In the genomic region with DNA sequence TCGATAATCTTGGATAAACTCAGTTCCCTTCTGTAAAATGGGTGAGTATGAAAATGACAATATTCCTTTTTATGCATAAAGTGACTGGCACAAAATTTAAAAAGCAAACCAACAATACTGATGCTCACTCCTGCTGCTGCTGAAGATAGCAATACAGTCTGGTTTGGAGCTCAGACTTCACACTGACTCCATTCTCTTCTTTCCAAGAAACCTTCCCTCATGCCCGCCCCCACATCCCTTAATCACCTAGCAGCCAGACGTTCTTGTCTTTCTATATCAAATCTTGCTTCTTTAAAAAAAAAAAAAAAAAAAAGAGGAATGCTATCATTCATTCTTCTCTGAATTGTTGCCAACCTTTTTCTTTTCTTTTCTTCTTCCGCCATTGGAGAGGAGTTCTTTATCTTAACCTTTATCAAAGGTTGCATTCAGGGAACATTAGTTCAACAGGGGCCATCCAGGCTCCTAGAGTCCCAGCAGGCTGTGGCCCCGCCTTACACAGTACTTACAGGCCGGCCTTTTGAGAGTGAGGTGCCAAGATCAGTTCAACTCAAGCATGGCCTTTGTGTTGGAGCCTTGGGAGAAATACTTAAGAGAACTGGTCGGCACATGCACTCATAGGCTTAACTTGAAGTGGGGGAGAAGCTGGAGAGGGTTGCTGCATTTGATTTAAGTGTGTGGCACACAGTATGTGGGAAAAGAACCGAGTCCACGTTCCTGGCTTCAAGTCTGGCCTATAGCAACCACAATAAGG, we compare ENCODE assay signal across 18 mouse cellular contexts. TPM values are rescaled to one million over a fixed set of nuclear protein-coding genes. Genes with fewer than 3 reads are reported as not detected.
DNase-seq lines count a peak whose midpoint lies in the region; ATAC-seq and TF ChIP-seq lines count a peak whose summit lies in the region.
"Had no signal": no experiment of that assay in that cellular context is flagged by ENCODE, and none has a peak within 500 bp of the region (broad histone marks: within the 10 kb centered on the region; RNA-seq: fewer than 3 reads in every experiment).

No protein-coding gene starts in this region.

- no peak overlapping the region; the same call in 1 of the 2 replicates for H3K4me2 ChIP-seq in heart, embryonic 12.5 days
- H3K4me2 ChIP-seq in lung, embryonic 15.5 days = no peak overlapping the region
- H3K4me2 ChIP-seq: limb, embryonic 13.5 days; midbrain, embryonic 12.5 days had no signal

- intact Hi-C loops in heart, postnatal 25 days (cut with DNase I) = loop anchor here (10.0 kb wide), 1 partner anchor 71 kb away; no protein-coding TSS in a partner anchor

- no peak for TF ChIP-seq EP300 in MEL (IDR thresholded peaks at IDR 0.05; ENCODE audit: low read depth in 1 of 2, low read length in 2 of 2)

- TF ChIP-seq POLR2A in MEL (IDR thresholded peaks at IDR 0.05; ENCODE audit: control insufficient read depth in 1 of 2, insufficient read depth in 1 of 2, low read depth in 1 of 2, low read length in 2 of 2, poor library complexity in 1 of 2) = no peak

- no peak for DNase-seq in heart, postnatal 25 days (ENCODE audit: low spot score)
- DNase-seq in MEL (ENCODE audit: low read depth, low spot score) = peak; percentile 1
- peak; percentile 69 for DNase-seq in brain, adult 2 months (ENCODE audit: low read depth, low spot score)
- no peak for DNase-seq in thymus, postnatal 10 days (ENCODE audit: low spot score in 2 of 2)
- DNase-seq in retina, embryonic 14.5 days (ENCODE audit: low spot score) = no peak
- DNase-seq in thymus, postnatal 14 days = no peak
- DNase-seq: cerebellum, adult 9-11 months; kidney, adult 18-20 months; kidney, postnatal 25 days; layer of hippocampus, postnatal 36 days; right cerebral cortex, postnatal 14 days; thymus, postnatal 36 days had no signal

- no peak overlapping the region for H3K9ac ChIP-seq in heart, embryonic 12.5 days
- H3K9ac ChIP-seq in MEL (ENCODE audit: control insufficient read depth, low read depth, low read length, poor library complexity, severe bottlenecking) = no peak overlapping the region
- no peak overlapping the region for H3K9ac ChIP-seq in lung, embryonic 15.5 days
- H3K9ac ChIP-seq: limb, embryonic 13.5 days; midbrain, embryonic 12.5 days had no signal

- no peak for TF ChIP-seq RAD21 in MEL (IDR thresholded peaks at IDR 0.05; ENCODE audit: low read depth, low read length)

- peak overlapping the region; percentile 66 for H3K27ac ChIP-seq in heart, embryonic 12.5 days (ENCODE audit: poor library complexity, severe bottlenecking)
- H3K27ac ChIP-seq in MEL (ENCODE audit: control insufficient read depth, low read depth, low read length) = no peak overlapping the region
- H3K27ac ChIP-seq in lung, embryonic 15.5 days = peak overlapping the region; percentile 84
- H3K27ac ChIP-seq: hindbrain, embryonic 10.5 days; limb, embryonic 13.5 days; midbrain, embryonic 12.5 days had no signal

- 55% methylated on average over 9 of the region's 9 CpGs for WGBS in heart, embryonic 12.5 days
- 49% methylated on average over 9 of the region's 9 CpGs for WGBS in lung, embryonic 15.5 days

- no peaks in the 10 kb centered on the region for H3K9me3 ChIP-seq in heart, embryonic 12.5 days (replicated peaks)
- no peaks in the 10 kb centered on the region for H3K9me3 ChIP-seq in MEL (replicated peaks; ENCODE audit: insufficient read depth, low read length)
- H3K9me3 ChIP-seq in lung, embryonic 15.5 days = no peaks in the 10 kb centered on the region
- H3K9me3 ChIP-seq: hindbrain, embryonic 10.5 days; limb, embryonic 13.5 days; midbrain, embryonic 12.5 days had no signal

- TF ChIP-seq CTCF in MEL (IDR thresholded peaks at IDR 0.05 in 2 of 3, conservative IDR thresholded peaks at IDR 0.05 in 1 of 3; ENCODE audit: control insufficient read depth in 1 of 3, insufficient read depth in 1 of 3, low read depth in 2 of 3, low read length in 3 of 3, poor library complexity in 1 of 3, severe bottlenecking in 1 of 3) = no peak

- peaks cover 8% of the 10 kb centered on the region; the same call in 1 of the 2 replicates for H3K36me3 ChIP-seq in heart, embryonic 12.5 days
- H3K36me3 ChIP-seq in MEL (ENCODE audit: control insufficient read depth in 1 of 2, insufficient read depth in 2 of 2, low read length in 2 of 2) = no peaks in the 10 kb centered on the region
- H3K36me3 ChIP-seq in lung, embryonic 15.5 days = no peaks in the 10 kb centered on the region
- H3K36me3 ChIP-seq: hindbrain, embryonic 10.5 days; limb, embryonic 13.5 days; midbrain, embryonic 12.5 days had no signal

- ATAC-seq in heart, embryonic 12.5 days (ENCODE audit: insufficient number of reproducible peaks, low FRiP score) = no peak
- ATAC-seq in lung, embryonic 15.5 days (ENCODE audit: borderline replicate concordance, extremely low read depth, low FRiP score, low TSS enrichment) = peak; percentile 58; the same call in 1 of the 2 replicates
- ATAC-seq: CD4-positive, CD25-positive, alpha-beta regulatory T cell, adult 4 months had no signal

- no peak overlapping the region for H3K4me3 ChIP-seq in heart, embryonic 12.5 days
- H3K4me3 ChIP-seq in MEL (ENCODE audit: control insufficient read depth in 1 of 2, insufficient read depth in 1 of 2, low read depth in 2 of 2, low read length in 2 of 2) = no peak overlapping the region
- H3K4me3 ChIP-seq in lung, embryonic 15.5 days = no peak overlapping the region
- H3K4me3 ChIP-seq: hindbrain, embryonic 10.5 days; limb, embryonic 13.5 days; midbrain, embryonic 12.5 days had no signal

- H3K4me1 ChIP-seq in heart, embryonic 12.5 days (replicated peaks) = peaks cover 90% of the 10 kb centered on the region
- H3K4me1 ChIP-seq in MEL (ENCODE audit: control insufficient read depth in 1 of 2, insufficient read depth in 2 of 2, low read length in 2 of 2) = no peaks in the 10 kb centered on the region
- peaks cover 45% of the 10 kb centered on the region for H3K4me1 ChIP-seq in lung, embryonic 15.5 days

- H3K27me3 ChIP-seq in heart, embryonic 12.5 days (replicated peaks) = no peaks in the 10 kb centered on the region
- 0 out of 4 replicates have a peak, but pooled peaks cover 0 to 2% of the 10 kb centered on the region in 2 experiments for H3K27me3 ChIP-seq in MEL (ENCODE audit: control insufficient read depth in 1 of 2, insufficient read depth in 2 of 2, low read length in 2 of 2)
- H3K27me3 ChIP-seq in lung, embryonic 15.5 days = no peaks in the 10 kb centered on the region
- H3K27me3 ChIP-seq: limb, embryonic 13.5 days had no signal

- H3K79me2 ChIP-seq in MEL (ENCODE audit: control insufficient read depth, insufficient read depth, low read length, poor library complexity) = no peaks in the 10 kb centered on the region

TF ChIP-seq in MEL, 35 proteins besides CTCF, POLR2A, EP300 and RAD21:
- TF ChIP-seq ELF1 (IDR thresholded peaks at IDR 0.05; ENCODE audit: low read depth, low read length) (no peak), MYB (IDR thresholded peaks at IDR 0.05; ENCODE audit: low read depth, low read length) (no peak), KAT2A (conservative IDR thresholded peaks at IDR 0.05; ENCODE audit: low read depth, low read length) (no peak), BHLHE40 (IDR thresholded peaks at IDR 0.05; ENCODE audit: borderline replicate concordance, low read depth, low read length) (no peak), TCF12 (IDR thresholded peaks at IDR 0.05; ENCODE audit: low read depth, low read length) (no peak), CHD2 (IDR thresholded peaks at IDR 0.05; ENCODE audit: low read length) (no peak), HCFC1 (IDR thresholded peaks at IDR 0.05; ENCODE audit: low read depth, low read length) (no peak), USF2 (IDR thresholded peaks at IDR 0.05; ENCODE audit: borderline replicate concordance in 1 of 2, insufficient read depth in 1 of 2, low read depth in 1 of 2, low read length in 2 of 2) (no peak), ZMIZ1 (IDR thresholded peaks at IDR 0.05; ENCODE audit: low read depth, low read length) (no peak), UBTF (IDR thresholded peaks at IDR 0.05; ENCODE audit: borderline replicate concordance, insufficient read depth, low read depth, low read length) (no peak)
TF ChIP-seq in MEL: peak in this region for 0.

RNA-seq across cellular contexts. Expression of gene Arhgap31, which starts 7.4 kb away (rescaled TPM):
- polyA plus RNA-seq in heart, embryonic 12.5 days (2016; fragmentation: Nextera tagmentation; extraction: Ambion mirVana) = 43.1 and 47.7 TPM in 2 replicates
- 10 to 100 TPM; 34.8 to 48.2 TPM for total RNA-seq in heart, postnatal 25 days (2021)
- 0.03 and 0.04 TPM in 2 replicates for total RNA-seq in MEL (2012; rRNA removed)
- under 1 TPM in 1 of 2 experiments, not detected in 1; 0.01 TPM for polyA plus RNA-seq in MEL (2012; ENCODE audit: insufficient read depth in 1 of 2, insufficient read length in 2 of 2, low read depth in 1 of 2, low replicate concordance in 2 of 2, missing spikeins in 1 of 2)
- polyA plus RNA-seq in lung, embryonic 15.5 days (2015; fragmentation: Nextera tagmentation; extraction: Ambion mirVana) = 16.7 and 19.9 TPM in 2 replicates

RNA-seq across cellular contexts. Expression of gene B4galt4, which starts 36.4 kb away (rescaled TPM):
- polyA plus RNA-seq in heart, embryonic 12.5 days (2016; fragmentation: Nextera tagmentation; extraction: Ambion mirVana) = 26.6 and 29.8 TPM in 2 replicates
- 10 to 100 TPM in 1 of 2 experiments, 1 to 10 TPM in 1; 9.2 to 11.0 TPM for total RNA-seq in heart, postnatal 25 days (2021)
- not detected in 2 replicates for total RNA-seq in MEL (2012; rRNA removed)
- polyA plus RNA-seq in MEL (2012; ENCODE audit: insufficient read depth in 1 of 2, insufficient read length in 2 of 2, low read depth in 1 of 2, low replicate concordance in 2 of 2, missing spikeins in 1 of 2) = not detected
- polyA plus RNA-seq in lung, embryonic 15.5 days (2015; fragmentation: Nextera tagmentation; extraction: Ambion mirVana) = 37.4 TPM in 2 replicates

Comparison
In these comparisons a context has a peak if more than half of its experiments do, and no peak if none do; other contexts are left out.
1. DNase-seq: peak in MEL (single experiment) and brain, adult 2 months (single experiment); none in heart, postnatal 25 days (single experiment), thymus, postnatal 10 days (0 of 2), retina, embryonic 14.5 days (single experiment) and thymus, postnatal 14 days (single experiment).
2. RNA of gene Arhgap31, which starts 7.4 kb away (polyA plus RNA-seq): 43.1 to 47.7 TPM in heart, embryonic 12.5 days and 16.7 to 19.9 TPM in lung, embryonic 15.5 days; 0.01 TPM in MEL; every median in the first group is over 10 times any median in the second.
3. RNA of gene B4galt4, which starts 36.4 kb away (polyA plus RNA-seq): 37.4 TPM in lung, embryonic 15.5 days and 26.6 to 29.8 TPM in heart, embryonic 12.5 days; not detected in MEL; every median in the first group is over 10 times any median in the second.